Mouse (Mus musculus) erythroblast, adult 5-6 weeks (primary cell): ENCODE measurements around the gene Sfswap. TPM values are rescaled to one million over a fixed set of nuclear protein-coding genes. Genes with fewer than 3 reads are reported as not detected.

Experiments
- ATAC-seq: replicated peaks from 2 replicates; pipeline ENCODE4 v1.8.0; 2016; ENCODE audit warnings: moderate number of reproducible peaks, mild to moderate bottlenecking, moderate TSS enrichment, inconsistent platforms; ENCODE audit not compliant: poor library complexity, low FRiP score, severe bottlenecking
- total RNA-seq, 2 experiments: library from RNA; stranded (forward) in 1 of 2; stranded (reverse) in 1 of 2; fragments of 150-400 nt in 1 of 2; fragments of 200-764, 138-1000 nt in 1 of 2; gene quantifications; 2 replicates each; pipeline versions ENCODE4 v1.2.3 to v1.2.4; 2015 to 2017; ENCODE audit warnings: low replicate concordance in 2 of 2

The Sfswap gene
- total RNA-seq, 2 experiments from 2014 or later, result 27.3 to 62.3 TPM

- ATAC-seq, result no peak
These were observed 23.7 kb downstream of the Sfswap start for GRCm38 (mm10) chr5:129524751-129525150.

GRCm38 (mm10) chr5:129527162-129527561, 26.1 kb downstream of the Sfswap start:
- no peak for ATAC-seq

GRCm38 (mm10) chr5:129529571-129529970, 28.6 kb downstream of the Sfswap start:
- no peak for ATAC-seq

DNA sequence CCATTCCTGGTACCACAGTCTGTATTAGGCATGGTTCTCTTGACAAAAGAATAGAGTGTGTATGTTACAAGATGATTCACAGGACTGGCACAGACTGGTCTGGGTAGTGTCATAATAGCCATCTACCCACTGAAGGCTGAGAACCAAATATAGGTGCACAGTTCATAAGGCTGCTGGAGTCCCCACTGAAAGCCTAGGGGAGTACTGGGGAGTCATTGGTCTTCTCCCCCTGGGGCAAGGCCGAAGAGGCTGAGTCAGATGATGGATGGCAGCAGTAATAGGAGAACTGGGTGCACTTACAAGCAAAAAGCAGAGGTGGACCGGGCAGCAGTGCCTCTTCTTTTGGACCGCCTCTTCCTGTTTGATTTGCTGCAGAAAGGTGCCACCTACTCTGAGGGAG, 32.7 kb downstream of the Sfswap start:
- ATAC-seq, result no peak

GRCm38 (mm10) chr5:129534500-129534899, 33.5 kb downstream of the Sfswap start:
- ATAC-seq, result no peak

- ATAC-seq, result no peak
These were observed 34.0 kb downstream of the Sfswap start for GRCm38 (mm10) chr5:129535021-129535420.

DNA sequence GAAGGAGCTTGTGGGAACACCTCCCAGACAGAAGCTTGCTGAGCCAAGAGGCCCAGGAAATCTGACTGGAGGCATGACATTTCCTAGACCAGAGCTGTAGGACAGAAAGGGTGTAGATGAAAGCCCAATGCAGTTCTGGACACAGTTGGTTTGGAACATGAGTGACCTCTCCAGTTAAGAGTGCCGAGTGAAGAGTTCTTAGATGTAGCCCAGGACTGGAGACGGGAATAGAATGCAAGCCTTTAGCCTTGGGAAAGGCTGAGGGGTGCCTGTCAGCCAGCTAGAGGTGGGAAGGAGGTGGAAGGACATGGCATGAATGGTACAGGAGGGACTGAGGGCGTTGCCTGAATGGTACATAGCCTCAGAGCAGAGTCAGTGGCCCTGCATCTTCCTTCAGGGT, 34.4 kb downstream of the Sfswap start:
- ATAC-seq, result no peak

GRCm38 (mm10) chr5:129538826-129539225, 37.8 kb downstream of the Sfswap start:
- no peak for ATAC-seq

DNA sequence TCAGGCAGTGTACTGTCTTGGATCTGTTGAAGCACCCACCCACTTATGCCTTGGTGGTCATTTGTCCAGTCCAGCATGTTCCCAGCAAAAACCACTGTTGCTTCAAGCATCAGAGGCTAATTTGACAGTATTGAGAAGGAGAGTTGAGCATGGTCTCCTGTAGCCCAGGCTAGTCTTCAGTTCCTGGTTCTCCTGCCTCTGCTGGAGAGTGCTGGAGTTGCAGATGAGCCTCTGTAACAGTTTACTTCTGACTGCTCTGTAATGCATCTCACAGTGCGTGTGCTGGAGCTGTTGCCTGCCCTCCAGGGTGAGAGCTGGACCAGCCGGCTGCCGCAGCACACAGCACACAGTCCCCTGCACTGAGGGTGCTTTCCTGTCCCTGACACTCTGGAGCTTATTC, 41.2 kb downstream of the Sfswap start:
- no peak for ATAC-seq

DNA sequence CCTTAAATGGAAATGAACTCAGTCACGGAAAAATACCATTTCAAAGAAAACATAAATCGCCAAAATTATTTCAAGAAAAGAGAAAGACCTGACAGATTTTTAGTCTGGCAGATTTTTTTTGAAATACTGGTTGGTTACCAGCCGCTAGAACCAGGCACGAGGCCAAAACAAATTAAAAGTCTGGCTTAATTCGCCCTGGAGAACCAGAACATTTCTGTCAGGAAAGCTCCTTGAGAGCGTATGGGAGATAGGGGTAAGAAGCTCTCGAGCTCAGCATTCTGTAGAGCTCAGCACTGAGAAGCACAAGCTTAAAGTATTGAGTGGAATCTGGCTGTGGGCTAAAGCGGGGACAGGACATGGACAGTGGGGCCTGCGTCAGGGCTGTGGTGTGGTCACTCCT, 44.8 kb downstream of the Sfswap start:
- ATAC-seq, result no peak

DNA sequence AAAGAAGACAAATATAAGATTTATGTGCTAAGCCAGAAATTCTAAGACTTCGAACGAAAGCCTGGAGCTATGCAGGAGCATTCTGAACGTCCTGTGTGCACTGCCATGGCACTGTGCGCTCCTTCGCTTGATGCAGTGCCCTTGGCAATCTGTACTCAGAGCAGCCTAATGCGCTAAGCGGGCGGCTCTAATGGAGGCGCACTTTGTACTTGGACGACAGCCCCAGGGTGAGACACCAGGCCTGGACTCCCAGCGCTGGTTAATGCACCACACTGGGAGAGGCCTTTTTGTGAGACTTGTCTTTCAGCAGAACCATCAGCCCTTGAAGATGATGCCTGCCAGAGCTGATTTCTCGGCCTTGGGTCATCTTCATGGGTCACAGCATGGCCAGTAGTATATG, 48.7 kb downstream of the Sfswap start:
- no peak for ATAC-seq

DNA sequence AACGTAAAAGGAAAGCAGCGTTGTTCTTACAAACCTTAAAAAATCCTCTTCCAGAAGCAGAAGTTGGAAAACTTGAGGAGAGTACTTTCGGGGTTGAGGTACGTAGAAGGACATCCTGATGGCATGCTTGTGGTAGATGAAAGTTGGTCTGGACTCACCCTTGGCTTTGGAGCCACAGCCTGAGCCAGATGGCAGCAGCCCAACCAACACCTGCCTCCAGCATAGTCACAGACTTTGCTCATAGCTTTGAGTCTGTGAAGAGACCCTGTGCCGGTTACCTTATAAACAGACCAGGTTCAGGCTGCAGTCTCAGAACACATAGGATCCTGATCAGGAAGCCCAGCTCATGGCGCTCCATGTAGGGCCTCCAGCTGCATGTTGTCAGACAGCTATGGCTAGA, 49.8 kb downstream of the Sfswap start:
- ATAC-seq, result no peak

DNA sequence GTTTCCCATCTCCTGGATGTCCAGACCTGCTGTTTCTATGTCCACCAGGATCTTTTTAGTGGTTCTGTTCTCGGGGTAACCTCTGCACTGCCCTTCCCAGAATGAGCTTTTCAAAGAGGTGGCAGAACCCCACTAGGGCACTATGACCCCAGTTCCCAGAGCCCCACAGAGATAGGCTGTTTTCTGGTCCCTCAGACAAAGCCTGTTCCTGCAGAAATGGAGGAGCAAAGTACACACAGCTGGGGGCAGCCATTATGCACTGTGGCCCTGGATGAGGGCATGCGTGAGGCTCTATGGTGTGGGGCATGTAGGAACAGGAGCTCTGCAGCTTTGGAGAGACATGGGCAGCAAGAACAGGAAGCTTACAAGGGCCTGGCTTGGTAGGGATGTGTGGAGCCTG, 51.0 kb downstream of the Sfswap start:
- ATAC-seq, result no peak

- ATAC-seq, result no peak
These were observed 52.6 kb downstream of the Sfswap start for GRCm38 (mm10) chr5:129553642-129554041.

- no peak for ATAC-seq
These were observed 57.6 kb downstream of the Sfswap start for GRCm38 (mm10) chr5:129558591-129558990.

DNA sequence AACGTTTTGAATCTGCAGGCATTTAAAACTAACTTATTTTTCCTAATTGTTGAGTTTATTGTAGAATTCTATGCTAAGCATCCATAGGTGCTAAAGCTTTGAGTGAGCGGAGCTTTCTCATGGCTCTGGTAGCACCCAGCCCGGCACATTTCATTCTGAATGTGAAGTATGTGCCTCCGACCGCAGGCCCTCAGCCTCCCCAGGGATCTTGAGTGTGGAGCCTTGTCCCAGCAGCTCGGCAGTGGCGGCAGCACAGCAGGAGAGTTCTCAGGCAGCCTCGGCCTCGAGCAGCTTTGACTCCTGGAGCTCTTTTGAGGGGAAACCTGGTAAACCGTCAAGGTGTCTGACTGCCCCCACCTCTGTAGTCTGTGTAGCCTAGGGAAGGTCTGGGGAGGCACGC, 58.3 kb downstream of the Sfswap start:
- no peak for ATAC-seq

- no peak for ATAC-seq
These were observed 61.3 kb downstream of the Sfswap start for GRCm38 (mm10) chr5:129562342-129562741.

DNA sequence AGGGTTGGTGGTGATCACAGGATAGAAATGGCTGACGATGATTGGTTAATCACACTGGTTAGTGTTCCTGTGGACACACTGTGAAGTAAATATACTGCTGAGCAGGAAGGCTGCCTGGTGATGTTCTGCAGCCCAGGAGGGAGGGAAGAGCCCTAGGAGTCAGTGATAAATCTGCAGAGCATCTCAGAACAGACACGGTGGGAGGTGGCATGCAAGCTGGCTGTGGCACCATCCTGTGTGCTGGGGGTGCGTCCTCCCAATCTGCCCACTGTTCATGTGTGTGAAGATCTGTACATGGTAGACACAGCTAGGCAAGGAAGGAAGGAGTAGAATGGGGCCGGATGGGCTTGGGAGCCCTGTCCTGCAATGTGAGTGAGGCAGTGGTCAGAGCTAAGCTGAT, 67.6 kb downstream of the Sfswap start:
- ATAC-seq, result no peak

GRCm38 (mm10) chr5:129578201-129578600, 77.2 kb downstream of the Sfswap start:
- no peak for ATAC-seq

DNA sequence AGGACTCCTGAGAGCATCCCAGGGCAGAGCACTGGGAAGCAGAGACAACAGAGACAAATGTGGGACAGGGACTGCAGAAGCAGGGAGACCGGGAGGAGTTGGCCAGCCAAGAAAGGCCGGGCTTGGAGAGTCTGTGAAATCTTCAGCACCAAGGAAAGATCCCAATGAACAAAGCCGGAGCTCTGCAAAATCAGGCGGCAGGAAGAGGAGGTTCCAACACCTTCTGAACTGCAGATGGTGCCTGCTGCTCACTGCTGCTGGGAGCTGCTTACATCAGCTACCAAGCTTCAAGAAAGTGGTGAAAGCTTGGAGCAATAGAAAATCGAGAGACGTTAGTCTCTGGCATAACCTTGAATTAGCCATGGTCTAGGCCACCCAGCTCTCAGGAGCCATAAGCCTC, 79.0 kb downstream of the Sfswap start:
- no peak for ATAC-seq

DNA sequence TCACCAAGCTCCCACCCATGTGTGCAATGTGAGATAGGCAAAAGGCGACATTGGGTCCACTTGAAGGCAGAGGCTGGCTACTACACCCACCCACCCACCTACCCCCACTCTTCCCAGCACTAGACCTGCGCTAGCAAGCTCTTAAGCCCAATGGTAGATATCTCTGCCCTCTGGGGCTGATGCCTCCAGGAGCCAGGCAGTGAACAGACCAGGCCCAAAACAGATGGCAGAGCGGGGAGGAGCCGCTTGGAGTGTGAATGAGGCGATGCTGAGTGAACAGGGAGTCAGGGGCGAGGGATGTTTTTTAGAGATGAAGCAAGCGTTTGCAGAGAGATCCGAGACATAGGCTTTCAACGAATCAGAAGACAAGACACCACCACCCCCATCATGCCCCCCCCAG, 79.6 kb downstream of the Sfswap start:
- no peak for ATAC-seq

DNA sequence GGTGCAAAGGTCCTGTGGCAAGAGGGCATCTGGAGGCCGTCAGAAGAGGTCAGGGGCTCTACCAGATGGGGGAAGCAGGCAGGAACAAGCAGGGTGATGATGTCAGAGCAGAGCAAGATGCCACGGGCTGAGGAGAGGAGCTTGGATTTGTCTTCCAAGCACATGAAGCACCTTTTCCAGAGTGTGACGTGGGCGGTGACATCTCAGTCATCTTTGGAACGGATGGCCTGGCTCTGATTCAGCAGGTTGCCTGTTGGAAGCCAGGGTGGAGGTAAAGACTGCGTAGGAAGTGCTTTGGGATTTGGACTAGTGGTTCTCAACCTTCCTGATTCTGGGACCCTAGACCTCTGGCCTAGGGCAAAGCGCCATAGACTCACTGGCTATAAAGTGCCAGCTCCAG, 80.0 kb downstream of the Sfswap start:
- no peak for ATAC-seq

GRCm38 (mm10) chr5:129583331-129583730, 82.3 kb downstream of the Sfswap start:
- no peak for ATAC-seq
